Mouse (Mus musculus): ENCODE results near the gene Olfr298.

The Olfr298 gene

DNA sequence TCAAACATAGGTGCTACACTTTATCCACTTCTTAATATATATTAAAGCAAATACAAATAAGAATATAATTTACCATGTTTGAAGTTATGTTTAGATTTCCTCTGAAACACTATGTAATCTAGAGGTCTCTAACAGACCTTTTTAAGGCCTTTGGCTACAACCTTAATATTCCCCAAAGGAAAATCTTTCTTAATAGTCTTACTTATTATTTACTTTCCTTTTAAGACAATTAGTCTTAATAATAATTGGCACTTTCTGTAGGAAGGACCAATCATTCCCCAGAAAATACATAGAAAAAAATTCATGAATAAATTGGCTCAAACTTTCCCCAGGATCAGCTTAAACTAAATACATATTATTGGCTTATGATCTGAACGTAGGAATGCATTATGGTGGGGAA, at the start of gene Olfr298:
Olfr298 (minus strand) TSS at position 101 of the 400 bp plus-strand sequence.
- no peak for DNase-seq

DNA sequence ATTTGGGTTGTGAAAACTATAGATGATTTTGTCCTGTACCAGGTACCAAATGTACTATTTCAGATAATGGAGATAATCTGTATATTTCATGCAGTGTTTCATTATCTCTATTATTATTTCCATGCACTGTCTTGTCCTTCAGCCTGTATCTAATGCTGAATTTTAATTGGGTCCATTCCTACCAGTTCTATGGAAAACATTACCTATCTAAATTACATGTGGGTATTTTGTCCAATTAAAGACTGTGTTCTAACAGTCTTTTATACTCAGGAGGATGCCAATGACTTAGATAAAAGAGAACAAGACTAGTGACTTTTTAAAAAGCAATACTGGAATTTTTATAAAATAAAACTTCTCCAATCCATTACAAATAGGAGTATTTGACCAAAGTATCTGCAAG, 27.4 kb upstream of the Olfr298 start, which contains the start of gene Olfr297:
Olfr297 (plus strand) TSS at position 301 of the 400 bp plus-strand sequence.
- DNase-seq = no peak

DNA sequence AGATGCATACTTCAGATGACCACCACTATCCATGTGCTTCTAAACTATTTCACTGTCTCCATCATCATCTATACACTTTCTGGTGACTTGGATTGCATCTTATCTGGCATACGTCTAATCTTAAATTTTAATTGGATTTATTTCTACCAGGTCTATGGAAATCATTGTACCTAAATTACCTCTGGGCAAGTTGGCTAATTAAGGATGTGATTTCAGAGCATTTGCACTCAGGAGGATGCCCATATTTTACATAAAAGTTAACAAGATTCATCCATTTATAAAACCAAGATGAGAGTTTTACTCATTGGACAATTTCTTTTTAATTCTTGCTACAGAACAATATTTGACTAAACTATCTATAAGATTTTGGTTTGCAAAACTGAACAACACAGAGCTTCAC, 32.7 kb downstream of the Olfr298 start, which contains the start of gene Olfr299:
Olfr299 (plus strand) TSS at position 301 of the 400 bp plus-strand sequence.
- no peak for DNase-seq
